Mouse (Mus musculus): ENCODE data around the gene Gabra2. TPM values are rescaled to one million over a fixed set of nuclear protein-coding genes. Genes with fewer than 3 reads are reported as not detected.

Gabra2 gene
- total RNA-seq (2022): under 1 TPM; 0.15 to 0.21 (median 0.17) TPM

DNA sequence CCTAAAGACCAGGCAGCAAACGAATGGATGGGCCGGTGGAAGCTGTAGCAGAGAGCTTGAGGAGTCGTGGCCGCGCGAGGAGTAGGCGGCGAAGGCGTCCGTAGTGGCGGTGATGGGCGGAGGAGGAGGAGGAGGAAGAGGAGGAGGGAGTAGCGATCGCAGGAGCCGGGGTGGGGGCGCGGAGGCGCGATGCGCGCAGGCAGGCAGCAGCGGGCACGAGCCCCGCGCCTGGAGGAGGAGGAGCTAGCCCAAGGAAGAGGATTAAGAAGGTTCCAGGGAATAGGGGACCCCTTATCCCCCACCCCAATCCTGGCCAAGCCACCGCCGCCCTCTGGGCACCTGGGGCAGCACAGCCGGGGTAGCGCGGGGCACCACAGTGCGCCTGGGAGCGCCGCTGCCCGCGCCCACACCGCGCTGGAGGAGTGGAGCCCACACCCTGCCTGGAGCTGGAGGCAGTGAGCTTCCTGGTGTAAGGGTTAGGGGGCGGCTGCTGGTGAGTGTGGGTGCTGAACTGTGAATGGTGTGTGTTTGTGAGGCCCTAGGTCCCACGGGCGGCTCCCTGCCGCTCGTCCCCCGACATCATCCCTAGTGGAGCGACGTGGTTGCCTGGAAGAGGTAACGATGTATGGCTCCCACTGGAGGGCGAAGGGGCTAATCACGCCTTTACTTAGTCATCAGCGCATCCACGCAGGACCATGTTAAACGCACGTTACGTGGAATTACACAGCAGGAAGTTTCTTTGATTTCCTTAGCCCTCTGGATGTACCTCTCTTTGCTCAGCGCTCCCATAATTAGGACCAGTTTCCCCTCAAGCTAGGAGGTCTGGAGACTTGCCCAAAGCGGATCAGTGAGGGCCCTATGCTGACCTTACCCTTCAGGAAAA lies at the start of gene Gabra2:
Gabra2 (minus strand) TSS at position 125 of the 883 bp plus-strand sequence.
- DNase-seq (ENCODE audit: low spot score in 2 of 2): no peak

DNA sequence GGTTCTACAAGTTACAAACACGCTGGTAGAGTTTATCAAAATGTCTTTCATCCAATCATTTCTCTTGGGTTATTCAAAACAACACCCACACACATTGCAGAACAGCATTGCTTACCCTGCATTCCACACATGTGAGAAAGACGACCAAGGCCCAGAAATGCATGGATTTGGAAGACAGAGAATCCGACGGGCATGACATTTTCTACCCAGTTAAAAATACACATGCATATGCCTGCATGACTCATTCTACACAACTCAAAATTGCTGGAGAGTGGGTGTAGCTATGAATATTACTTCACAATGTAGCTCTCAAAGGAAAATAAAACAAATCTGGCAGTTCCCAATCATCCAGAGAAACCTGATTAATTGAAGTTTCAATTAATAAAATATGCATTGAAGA lies 41.0 kb upstream of the Gabra2 start:
- no peak for DNase-seq (ENCODE audit: low spot score in 2 of 2)

DNA sequence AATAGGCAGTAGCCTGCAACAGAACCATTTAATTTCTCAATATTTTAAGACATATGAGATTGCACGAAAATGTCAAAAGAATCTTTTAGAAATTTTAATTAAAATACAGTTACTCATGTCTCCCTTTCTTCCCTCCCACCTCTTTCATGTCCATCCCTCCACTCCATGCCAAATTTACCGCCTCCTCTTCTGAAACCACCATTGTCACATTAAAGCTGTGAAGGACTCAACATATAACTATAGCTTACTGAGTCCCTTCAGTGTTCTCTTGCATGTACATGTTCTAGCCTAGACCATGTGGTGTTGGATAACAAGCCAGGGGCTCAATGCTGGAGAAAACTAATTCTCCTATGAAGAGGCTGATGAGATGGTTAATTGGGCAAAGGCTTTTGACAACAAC lies 40.2 kb upstream of the Gabra2 start:
- no peak for DNase-seq (ENCODE audit: low spot score in 2 of 2)

DNA sequence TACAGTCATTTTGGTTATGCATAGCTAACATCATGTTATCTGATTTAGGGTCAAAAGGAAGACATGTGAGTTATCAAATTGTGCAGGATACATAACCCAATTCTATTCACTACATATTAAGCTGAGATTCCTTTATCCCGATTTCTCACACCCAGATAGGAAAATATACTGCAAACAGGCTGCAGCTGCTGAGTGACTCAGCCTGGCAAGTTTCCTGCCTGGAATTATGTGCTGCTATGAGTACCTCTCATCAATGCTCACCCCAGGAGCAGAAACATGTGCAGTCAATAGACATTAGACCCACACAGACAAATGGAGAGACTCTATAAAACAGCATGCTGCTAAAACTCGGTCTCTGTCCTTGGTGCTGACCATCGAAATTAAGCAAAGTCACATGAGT lies 32.1 kb upstream of the Gabra2 start:
- DNase-seq (ENCODE audit: low spot score in 2 of 2): no peak

DNA sequence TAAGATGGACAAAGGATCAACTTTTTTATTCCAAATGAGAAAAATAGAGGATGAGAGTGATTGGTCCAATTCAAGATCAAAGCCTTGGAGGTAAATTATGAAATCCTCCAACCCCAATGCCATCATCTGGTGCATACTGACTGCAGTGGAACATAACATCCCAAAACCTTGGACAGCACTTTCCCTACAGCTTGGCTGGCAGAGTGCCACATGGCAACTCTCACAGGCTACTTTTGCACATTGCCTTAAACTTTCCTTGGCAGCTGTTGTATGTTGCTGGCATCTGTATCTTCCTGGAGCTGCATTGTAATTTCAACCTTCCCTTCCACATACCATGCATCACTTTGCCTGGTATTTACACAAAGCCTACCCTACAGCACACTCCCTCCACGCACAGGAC lies 19.6 kb upstream of the Gabra2 start:
- no peak for DNase-seq (ENCODE audit: low spot score in 2 of 2)

DNA sequence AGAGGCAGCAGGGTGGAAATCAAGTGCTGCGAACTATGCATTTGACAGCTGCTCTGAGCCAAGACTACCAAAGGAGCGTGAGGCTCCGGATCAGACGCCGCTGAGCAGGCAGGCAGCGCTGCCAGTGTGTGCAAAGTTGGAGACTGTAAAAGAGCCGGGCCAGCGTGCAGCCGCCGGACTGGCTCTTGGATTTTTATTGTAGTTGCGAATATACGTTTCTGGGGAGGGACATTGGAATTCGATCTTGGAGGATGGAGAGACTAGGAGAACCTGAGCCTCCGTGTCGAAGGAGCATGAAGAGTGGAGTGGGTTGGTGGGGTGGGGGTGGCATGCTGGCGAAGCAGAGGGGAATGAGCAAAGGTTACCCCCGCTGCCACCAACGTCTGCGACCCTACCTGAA lies 469 bp downstream of the Gabra2 start:
- DNase-seq (ENCODE audit: low spot score in 2 of 2): no peak

DNA sequence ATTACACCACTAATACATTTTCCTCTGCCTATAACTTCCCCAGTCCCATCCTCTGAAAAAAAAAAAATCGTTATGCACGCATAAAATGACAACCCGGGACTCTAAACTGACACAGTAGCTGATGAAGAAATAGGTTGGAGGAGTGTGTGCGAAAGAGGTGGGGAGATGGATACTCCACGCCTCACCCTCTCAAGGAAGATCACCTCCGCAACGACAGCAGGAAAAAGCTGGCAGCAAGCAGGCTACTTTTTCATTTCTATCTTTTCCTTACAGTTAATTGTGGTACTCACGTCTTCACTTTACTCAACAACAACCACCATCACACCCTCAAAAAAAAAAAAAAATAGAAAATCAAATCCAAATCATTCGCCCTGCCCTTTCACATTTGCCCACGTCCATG lies 873 bp downstream of the Gabra2 start:
- no peak for DNase-seq (ENCODE audit: low spot score in 2 of 2)

DNA sequence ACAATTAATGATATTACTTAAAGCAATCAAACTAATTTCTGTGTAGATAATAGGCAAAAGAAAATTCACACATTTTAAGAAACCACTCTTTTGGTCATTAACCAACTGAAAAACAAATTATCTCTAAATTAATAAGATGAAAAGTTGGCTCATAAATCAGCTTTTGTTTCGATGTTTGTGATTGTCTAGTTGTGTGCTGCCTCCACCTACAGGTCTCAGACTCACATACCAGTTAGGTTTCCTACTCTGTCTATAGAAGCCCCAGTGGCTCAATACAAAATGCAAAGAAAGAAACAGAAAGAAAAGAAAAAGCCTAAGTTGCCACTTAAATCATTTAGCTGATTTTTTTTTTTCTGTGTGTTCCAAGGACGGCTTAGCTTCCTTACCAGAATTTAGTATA lies 1.8 kb downstream of the Gabra2 start:
- DNase-seq (ENCODE audit: low spot score in 2 of 2): no peak

DNA sequence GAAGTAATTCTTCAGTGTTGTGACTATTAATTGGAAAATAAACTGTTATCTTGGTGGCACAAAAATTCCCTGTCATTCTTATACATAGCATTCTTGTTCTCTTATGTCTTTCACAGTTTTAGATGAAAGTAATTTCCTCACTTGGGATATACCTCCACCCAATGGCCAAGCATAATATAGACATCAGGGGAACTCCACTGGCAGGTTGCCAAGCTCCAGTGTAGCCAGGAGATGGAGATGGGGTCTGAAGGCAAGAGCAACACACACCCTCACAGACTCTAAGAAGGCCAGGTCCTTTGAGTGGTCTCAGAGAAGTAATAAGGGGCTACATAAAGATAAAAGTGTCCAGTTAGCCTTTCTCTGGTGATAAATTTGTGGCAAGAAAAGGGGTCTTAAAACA lies 3.2 kb downstream of the Gabra2 start:
- no peak for DNase-seq (ENCODE audit: low spot score in 2 of 2)

DNA sequence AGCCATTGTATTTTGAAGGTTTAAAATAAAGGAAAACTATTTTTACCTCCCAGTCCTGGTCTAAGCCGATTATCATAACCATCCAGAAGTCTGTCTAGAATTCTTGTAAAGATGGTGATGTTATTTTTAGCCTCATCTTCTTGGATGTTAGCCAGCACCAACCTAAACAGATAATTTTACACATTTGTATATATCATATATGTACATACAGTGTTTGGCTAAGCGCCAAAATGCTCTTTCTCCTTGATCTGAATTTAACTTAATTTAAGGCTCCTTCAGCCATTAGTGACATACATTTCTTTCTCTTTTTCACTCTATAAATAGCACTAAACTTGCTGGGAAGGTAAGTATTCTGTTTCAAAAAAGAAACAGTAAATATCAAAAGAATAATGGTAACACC lies 3.7 kb downstream of the Gabra2 start:
- DNase-seq (ENCODE audit: low spot score in 2 of 2): no peak

DNA sequence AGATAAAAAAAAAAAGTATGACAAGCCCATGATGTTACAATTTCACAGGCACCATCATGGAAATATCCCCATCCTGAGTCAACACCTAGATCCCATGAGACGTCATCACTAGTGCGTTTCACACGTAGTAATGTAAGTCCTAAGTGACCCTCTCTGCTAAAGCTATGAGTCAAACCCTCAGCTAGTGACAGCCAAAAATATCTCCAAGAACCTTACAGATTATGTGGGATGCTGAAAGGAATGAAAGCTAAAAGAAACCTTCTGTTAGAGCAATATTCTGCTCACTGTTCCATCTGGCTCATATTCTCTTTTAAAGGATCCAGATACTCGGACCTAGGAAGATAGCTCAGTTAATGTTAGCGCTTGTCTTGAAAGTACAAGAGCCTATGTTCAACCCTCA lies 16.8 kb downstream of the Gabra2 start:
- no peak for DNase-seq (ENCODE audit: low spot score in 2 of 2)

DNA sequence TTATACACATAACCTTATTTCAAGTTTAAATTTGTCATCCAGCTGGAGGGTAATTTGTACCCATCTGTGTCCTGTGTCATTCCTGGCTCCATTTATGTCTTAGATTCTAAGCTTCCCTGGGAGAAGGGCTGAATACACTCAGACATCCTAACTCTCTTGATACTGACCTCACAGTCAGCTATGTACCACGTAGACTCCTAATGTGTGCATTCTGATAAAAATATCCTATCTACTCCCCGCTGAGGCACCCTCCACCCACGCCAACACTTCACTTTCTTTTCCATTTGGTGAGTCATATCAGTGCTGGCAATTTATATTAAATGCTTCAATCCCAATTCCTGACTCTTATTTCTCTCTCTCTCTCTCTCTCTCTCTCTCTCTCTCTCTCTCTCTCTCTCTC lies 34.0 kb downstream of the Gabra2 start:
- DNase-seq (ENCODE audit: low spot score in 2 of 2): no peak

DNA sequence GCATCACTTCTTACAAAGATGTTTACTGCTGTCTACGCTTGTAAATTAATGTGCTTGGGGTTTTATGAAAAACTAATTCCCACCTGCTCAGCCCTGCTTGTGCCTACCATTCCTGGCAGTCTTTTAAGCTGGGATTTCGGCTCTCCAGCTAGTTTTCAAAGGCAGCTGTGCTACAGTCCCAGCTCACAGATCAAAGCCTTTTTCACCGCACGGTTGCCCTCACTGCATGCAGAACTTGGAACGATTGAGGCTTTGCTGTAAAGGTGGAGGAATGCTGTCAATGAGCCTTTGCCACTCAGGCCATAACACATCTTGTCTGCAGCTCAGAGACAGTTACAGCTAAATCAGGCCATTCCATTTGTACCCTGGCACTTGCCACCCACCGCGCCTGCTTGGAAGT lies 37.6 kb downstream of the Gabra2 start:
- no peak for DNase-seq (ENCODE audit: low spot score in 2 of 2)

DNA sequence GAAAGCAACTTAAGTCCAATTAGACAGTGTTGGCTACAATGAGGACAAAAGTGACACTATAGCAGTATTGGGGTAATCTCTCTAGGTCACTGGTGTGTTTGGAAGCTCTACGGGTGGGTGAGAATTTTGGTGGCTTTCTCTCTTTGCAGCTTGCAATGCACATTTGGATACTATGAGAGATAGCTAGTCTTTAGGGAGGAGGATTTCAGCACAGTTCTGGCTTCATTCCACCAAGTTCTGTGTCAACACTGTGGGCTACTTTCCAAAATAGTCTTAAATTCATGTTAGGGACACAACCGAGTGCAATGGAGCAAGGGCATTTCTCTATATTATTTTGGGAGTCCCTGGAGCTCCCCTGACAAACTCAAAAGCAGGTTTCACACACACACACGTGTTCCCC lies 58.3 kb downstream of the Gabra2 start:
- no peak for DNase-seq (ENCODE audit: low spot score in 2 of 2)

DNA sequence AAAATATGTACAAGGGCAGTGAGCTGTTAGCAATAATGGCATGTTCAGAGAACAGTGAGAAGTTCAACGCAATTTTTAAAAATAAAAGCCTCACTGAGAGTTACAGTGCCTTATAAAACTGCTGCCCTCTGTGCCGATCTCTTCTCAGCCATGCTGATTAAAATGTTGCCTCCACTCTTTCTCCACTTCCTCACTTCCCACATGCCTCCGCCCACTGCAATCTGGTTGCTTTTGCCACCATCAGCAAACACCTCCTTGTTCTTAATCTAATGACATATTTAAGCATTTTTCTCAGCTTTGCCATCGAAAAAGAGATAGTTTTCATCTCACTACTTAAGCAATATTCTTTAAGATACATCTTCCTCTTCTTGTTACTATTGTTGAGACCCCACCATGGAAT lies 69.7 kb downstream of the Gabra2 start:
- DNase-seq (ENCODE audit: low spot score in 2 of 2): no peak

DNA sequence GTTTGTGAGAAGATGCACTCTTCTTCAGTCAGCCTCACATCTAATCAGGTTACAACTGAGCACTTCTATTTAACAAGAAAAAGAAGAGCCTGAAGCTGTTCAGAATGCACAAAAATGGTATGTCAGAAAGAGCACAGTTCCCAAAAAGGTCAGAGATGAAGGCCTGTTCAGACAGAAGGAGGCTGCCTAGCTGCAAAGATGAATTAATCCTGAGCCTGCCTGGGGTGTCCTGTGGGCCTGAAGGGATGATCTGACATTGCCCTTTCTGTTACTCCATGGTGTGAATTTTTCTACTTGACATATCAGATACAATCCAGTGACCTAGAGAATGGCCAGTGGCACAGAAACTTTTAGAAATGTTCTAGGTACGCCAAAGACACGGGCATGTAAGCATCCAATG lies 83.9 kb downstream of the Gabra2 start:
- no peak for DNase-seq (ENCODE audit: low spot score in 2 of 2)

DNA sequence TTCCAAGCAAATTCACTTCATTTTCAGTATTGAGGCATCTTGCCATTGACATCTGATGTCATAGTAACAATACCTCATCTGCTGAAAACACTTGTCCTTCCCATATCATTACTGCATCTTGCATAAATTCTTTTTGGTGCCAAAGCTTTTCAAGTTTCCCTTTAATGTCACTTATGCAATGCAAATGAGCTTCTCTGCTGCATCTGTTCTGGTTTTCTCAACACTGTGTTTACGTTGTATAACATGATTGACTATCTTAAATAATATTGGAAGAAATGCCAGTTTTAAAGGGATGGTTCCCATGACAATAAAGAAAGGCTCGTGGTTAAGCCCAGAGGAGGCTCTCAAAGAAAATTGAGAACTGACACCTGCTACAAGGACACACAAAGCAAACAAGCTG lies 84.4 kb downstream of the Gabra2 start:
- DNase-seq (ENCODE audit: low spot score in 2 of 2): no peak

DNA sequence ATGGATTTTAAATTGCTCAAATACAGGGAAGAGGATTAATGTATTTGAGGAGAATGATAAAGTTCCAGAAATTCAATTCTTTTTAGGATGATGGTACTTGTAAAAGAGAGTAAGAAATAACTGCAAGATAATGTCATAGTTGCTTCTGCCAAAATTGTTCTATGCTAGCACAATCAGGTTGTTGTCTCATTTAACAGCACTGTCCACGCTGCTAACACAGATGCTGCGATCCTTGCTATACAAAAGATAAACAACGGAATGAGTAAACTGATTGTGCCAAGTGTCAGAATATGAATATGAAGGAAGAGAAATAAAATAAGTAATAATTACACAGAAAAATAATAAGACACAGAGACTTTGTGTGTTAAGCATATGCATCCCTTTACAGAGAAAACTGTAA lies 84.9 kb downstream of the Gabra2 start:
- no peak for DNase-seq (ENCODE audit: low spot score in 2 of 2)

DNA sequence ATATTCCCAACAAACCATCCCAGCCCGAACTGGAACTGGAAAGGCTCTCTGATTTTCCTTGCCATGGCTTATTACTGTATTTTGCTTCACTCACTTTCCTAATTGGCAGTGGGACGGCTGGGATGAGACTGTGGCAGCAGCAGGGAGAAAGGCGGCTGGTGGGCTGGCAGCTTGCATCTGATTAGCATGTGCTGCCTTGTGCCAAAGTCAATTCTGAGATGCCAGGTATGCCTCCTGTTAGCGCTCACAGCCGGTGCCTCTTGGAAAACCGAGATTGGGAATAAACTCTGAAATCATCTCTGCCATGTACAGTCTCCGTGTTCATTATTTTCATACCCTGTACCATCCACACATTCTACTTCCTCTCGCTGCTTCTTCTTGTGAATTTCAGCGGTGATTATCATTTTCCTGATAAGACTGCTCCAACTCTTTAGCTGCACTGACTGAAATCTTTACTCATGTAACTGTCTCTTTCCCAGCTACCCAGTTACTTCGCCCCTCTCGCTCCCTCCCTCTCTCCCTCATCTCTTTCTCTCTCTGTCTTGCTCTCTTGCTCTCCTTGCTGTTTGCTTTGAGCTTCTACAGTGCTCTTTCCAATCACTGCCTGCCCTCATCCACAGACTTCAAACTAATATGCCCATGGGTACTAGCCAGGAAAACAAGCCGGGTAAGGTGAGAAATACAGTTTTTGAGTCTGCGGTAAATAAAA lies 99.9 kb downstream of the Gabra2 start:
- no peak for DNase-seq (ENCODE audit: low spot score in 2 of 2)

DNA sequence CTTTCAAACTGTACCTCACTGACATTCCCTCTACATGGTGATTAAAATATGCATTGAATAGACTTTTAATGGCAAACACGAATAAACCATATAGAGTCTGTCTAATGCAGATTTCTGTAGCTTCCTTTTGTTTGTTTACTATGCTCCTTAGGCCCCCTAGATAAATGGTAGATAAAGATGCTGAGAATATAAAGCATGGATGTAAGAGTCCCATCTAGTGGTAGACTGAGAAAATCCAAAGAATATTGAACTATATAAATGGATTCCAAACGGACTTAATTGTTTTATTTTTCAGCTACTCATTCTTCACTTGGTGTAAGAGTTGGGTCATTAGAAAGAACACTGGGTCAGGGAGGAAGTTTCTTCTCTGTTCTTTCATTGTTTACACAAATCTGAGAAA lies 102.4 kb downstream of the Gabra2 start:
- DNase-seq (ENCODE audit: low spot score in 2 of 2): no peak

DNA sequence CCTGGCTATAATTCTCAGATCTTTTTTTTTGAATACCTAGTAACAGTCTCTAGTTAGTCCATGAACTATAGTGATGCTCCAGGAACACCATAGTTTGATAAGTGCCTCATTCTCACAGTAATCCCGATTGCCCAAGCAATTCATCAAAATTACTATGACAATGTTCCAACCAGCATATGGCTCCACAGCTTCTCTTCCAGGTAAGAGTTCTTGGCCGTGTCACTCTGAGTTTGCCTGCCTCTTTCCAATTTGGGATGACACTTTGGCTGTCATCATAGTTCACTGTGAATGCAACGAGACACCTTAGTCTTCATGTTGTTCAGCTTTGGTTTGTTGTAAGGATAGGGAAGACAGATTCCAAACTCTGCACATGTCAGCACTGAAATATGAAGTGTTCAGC lies 104.8 kb downstream of the Gabra2 start:
- DNase-seq (ENCODE audit: low spot score in 2 of 2): no peak

Data from gastrocnemius, adult 8-10 months (tissue).